Mouse (Mus musculus) neural tube, embryonic 12.5 days (tissue): Measurements from ENCODE around the gene Ttc41. TPM values are rescaled to one million over a fixed set of nuclear protein-coding genes. Genes with fewer than 3 reads are reported as not detected.
"Not testable (repeated sequence)": the region's sequence is repeated elsewhere in the genome, so short reads cannot be mapped to it uniquely, and the experiment has no call there.

ENCODE experiments used
- ATAC-seq: fragments of 200-750 bp; cut with Nextera tagmentation; 2 replicates; pipeline ENCODE4 v1.8.0; 2017; ENCODE audit warnings: low read depth, mild to moderate bottlenecking, moderate TSS enrichment, moderate library complexity; ENCODE audit not compliant: low FRiP score
- H3K27ac ChIP-seq: fragments of 300-500 bp; sonication (generic); 2 replicates; pipeline ENCODE4 v1.5.1; 2016
- H3K27me3 ChIP-seq: fragments of 300-500 bp; sonication (generic); replicated peaks from 2 replicates; pipeline ENCODE4 v1.6.1; 2016; ENCODE audit warnings: mild to moderate bottlenecking
- H3K36me3 ChIP-seq: fragments of 300-500 bp; sonication (generic); 2 replicates; pipeline ENCODE4 v1.6.1; 2016; ENCODE audit warnings: mild to moderate bottlenecking
- H3K4me1 ChIP-seq: fragments of 300-500 bp; sonication (generic); 2 replicates; pipeline ENCODE4 v1.6.1; 2016
- H3K4me2 ChIP-seq: fragments of 300-500 bp; sonication (generic); replicated peaks from 2 replicates; pipeline ENCODE4 v1.6.1; 2016; ENCODE audit warnings: mild to moderate bottlenecking
- H3K4me3 ChIP-seq: fragments of 300-500 bp; sonication (generic); 2 replicates; pipeline ENCODE4 v1.5.1; 2016
- H3K9ac ChIP-seq: fragments of 300-500 bp; sonication (generic); 2 replicates; pipeline ENCODE4 v1.6.1; 2016; ENCODE audit warnings: mild to moderate bottlenecking
- H3K9me3 ChIP-seq: fragments of 300-500 bp; sonication (generic); 2 replicates; pipeline ENCODE4 v1.6.1; 2016; ENCODE audit warnings: mild to moderate bottlenecking
- WGBS: fragments of 180-500 bp; shearing (Covaris S2); methylation state at CpG from one replicate; pipeline ENCODE4 v1.1.7; 2016; 5-methylcytosine and 5-hydroxymethylcytosine counted together
- polyA plus RNA-seq: library from polyadenylated mRNA; unstranded; fragments of >200 nt; fragmentation: Nextera tagmentation; extraction: Ambion mirVana; gene quantifications from 2 replicates; pipeline ENCODE4 v1.2.1, GENCODE M21; 2016

Gene Ttc41
- 3.0 and 3.4 TPM in 2 replicates for polyA plus RNA-seq

GRCm38 (mm10) chr10:86705318-86705921 is at the start of gene Ttc41, which contains the start of gene Hsp90b1:
Gene Ttc41, plus strand, starts transcription at chr10:86705811.
Gene Hsp90b1, minus strand, starts transcription at chr10:86705509.
- peak within 1 kb of the TSS; percentile 75 for H3K27ac ChIP-seq
- peaks cover 26% of the 10 kb centered on the region for H3K36me3 ChIP-seq
- H3K27me3 ChIP-seq = no peaks in the 10 kb centered on the region
- ATAC-seq = peak; percentile 97
- H3K4me3 ChIP-seq = peak within 1 kb of the TSS; percentile 80
- no peaks in the 10 kb centered on the region for H3K9me3 ChIP-seq
- peak within 1 kb of the TSS; percentile 84 for H3K4me2 ChIP-seq
- H3K4me1 ChIP-seq = peaks cover 38% of the 10 kb centered on the region
- H3K9ac ChIP-seq = peak within 1 kb of the TSS; percentile 87
- WGBS = under 1% methylated on average over 51 of the region's 51 CpGs

GRCm38 (mm10) chr10:86670550-86670949 is 35.1 kb upstream of the Ttc41 start:
- H3K4me1 ChIP-seq, ATAC-seq, H3K27me3 ChIP-seq, H3K4me3 ChIP-seq, H3K9me3 ChIP-seq, H3K4me2 ChIP-seq, H3K36me3 ChIP-seq, H3K27ac ChIP-seq, H3K9ac ChIP-seq: not testable (repeated sequence)
- 88% methylated on average over 4 of the region's 4 CpGs for WGBS

- ATAC-seq = peak; percentile 52
- peak overlapping the region; percentile 64 for H3K4me3 ChIP-seq
- WGBS = 35% methylated on average over 2 of the region's 2 CpGs
- not testable (repeated sequence) for H3K36me3 ChIP-seq, H3K4me1 ChIP-seq, H3K27ac ChIP-seq, H3K9me3 ChIP-seq, H3K27me3 ChIP-seq, H3K9ac ChIP-seq
- peak overlapping the region; percentile 75 for H3K4me2 ChIP-seq
These were observed 20.8 kb upstream of the Ttc41 start for GRCm38 (mm10) chr10:86684797-86685178.

GRCm38 (mm10) chr10:86685179-86686016 is 20.2 kb upstream of the Ttc41 start:
- H3K4me1 ChIP-seq, H3K36me3 ChIP-seq, H3K27me3 ChIP-seq, H3K9me3 ChIP-seq, H3K27ac ChIP-seq: not testable (repeated sequence)
- peak overlapping the region; percentile 81 for H3K9ac ChIP-seq
- peak overlapping the region; percentile 75 for H3K4me2 ChIP-seq
- peak overlapping the region; percentile 64 for H3K4me3 ChIP-seq
- peak; percentile 95 for ATAC-seq
- WGBS = under 1% methylated on average over 53 of the region's 53 CpGs

DNA sequence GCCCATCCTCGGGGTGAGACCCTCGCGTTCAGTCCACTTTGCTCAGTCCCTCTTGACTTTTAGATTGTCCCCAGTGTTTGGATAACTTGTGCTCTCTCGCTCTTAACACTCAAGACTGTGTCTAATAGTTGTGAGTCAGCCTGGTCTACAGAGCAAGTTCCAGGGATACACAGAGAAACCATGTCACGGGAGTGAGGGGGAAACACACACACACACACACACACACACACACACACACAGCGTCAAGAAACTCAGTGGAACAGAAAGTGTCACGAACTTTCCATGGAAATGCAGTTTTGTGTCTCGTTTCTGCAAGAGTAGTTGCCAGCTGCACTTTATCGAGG is 19.6 kb upstream of the Ttc41 start:
- ATAC-seq = 0 out of 2 replicates have a peak, but pooled peaks have one; percentile 18
- not testable (repeated sequence) for H3K27me3 ChIP-seq, H3K27ac ChIP-seq, H3K4me1 ChIP-seq, H3K9me3 ChIP-seq
- H3K4me3 ChIP-seq = peak overlapping the region; percentile 64
- H3K4me2 ChIP-seq = peak overlapping the region; percentile 75
- WGBS = 32% methylated on average over 9 of the region's 9 CpGs
- H3K36me3 ChIP-seq = peaks cover 13% of the 10 kb centered on the region
- H3K9ac ChIP-seq = peak overlapping the region; percentile 81; the same call in 1 of the 2 replicates

DNA sequence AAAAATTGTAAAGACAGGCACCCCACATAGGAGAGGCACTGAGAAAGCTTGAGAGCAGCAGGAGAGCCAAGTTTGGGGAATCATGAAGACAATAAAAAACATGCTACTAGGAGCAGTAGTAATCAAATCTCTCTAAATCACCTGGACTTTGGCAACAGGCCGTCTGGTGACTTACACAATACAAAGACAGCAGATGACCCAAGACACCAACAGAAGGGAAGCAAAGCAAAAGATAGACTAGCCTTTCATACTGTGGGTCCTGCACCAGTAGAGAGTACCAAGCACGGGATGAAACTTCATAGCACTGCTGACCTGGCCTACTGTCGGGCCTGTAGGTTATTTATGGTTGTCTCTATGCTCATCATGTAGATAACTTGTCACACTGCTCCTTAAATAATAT is 5.4 kb upstream of the Ttc41 start:
- H3K9ac ChIP-seq = no peak overlapping the region
- peaks cover 43% of the 10 kb centered on the region for H3K4me1 ChIP-seq
- H3K4me3 ChIP-seq = no peak overlapping the region
- H3K36me3 ChIP-seq = peaks cover 68% of the 10 kb centered on the region
- H3K27me3 ChIP-seq = no peaks in the 10 kb centered on the region
- 64% methylated on average over 3 of the region's 3 CpGs for WGBS
- ATAC-seq = no peak
- no peaks in the 10 kb centered on the region for H3K9me3 ChIP-seq
- peak overlapping the region; percentile 20 for H3K4me2 ChIP-seq
- H3K27ac ChIP-seq = no peak overlapping the region

- 65% methylated on average over 3 of the region's 3 CpGs for WGBS
- Histone ChIP-seq H3K27ac (no peak overlapping the region), H3K27me3 (no peaks in the 10 kb centered on the region), H3K4me3 (no peak overlapping the region), H3K9ac (no peak overlapping the region), H3K9me3 (no peaks in the 10 kb centered on the region), H3K36me3 (peaks cover 61% of the 10 kb centered on the region), H3K4me1 (peaks cover 43% of the 10 kb centered on the region), H3K4me2 (peak overlapping the region; percentile 20)
- ATAC-seq = no peak
These were observed 4.6 kb upstream of the Ttc41 start for GRCm38 (mm10) chr10:86700973-86701372.

DNA sequence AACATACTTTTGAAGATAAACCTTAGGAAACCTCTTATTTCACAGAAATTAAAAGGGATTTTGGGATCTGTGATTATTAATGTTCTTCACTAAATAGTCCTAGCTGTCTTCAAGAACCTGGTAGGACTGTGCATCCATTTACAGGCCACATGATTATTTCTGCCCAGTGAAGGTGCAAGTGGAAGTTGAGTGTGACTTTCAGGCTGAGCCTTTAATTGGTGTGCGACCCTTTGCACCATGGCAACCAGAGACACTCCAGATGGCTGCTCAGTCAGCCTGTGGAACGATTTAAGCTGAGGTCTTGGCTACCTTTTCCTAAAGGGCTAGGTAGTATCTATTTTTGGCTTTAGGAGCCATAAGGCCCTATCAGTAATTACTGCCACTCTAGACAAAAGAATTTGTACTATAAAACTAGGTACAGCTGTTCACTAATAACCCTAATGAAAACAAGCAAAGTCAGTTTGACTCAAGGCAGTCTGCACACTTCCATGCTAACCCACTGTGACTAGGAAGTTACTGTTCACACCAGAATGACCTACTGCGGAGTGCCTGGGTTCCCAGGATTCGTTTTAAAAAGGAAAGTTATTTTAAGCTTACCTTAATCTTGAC is 3.2 kb upstream of the Ttc41 start:
- Histone ChIP-seq H3K4me2 (peak overlapping the region; percentile 84), H3K36me3 (peaks cover 54% of the 10 kb centered on the region), H3K9me3 (no peaks in the 10 kb centered on the region), H3K4me1 (peaks cover 43% of the 10 kb centered on the region), H3K27ac (no peak overlapping the region), H3K27me3 (no peaks in the 10 kb centered on the region), H3K4me3 (no peak overlapping the region), H3K9ac (no peak overlapping the region)
- ATAC-seq = no peak
- WGBS = 57% methylated on average over 4 of the region's 4 CpGs

GRCm38 (mm10) chr10:86703375-86703774 is 2.2 kb upstream of the Ttc41 start:
- H3K4me1 ChIP-seq = peaks cover 43% of the 10 kb centered on the region
- H3K9ac ChIP-seq = 0 out of 2 replicates have a peak overlapping the region, but pooled peaks have one; percentile 87
- H3K9me3 ChIP-seq = no peaks in the 10 kb centered on the region
- H3K4me3 ChIP-seq = peak overlapping the region; percentile 80
- H3K27ac ChIP-seq = no peak overlapping the region
- H3K27me3 ChIP-seq = no peaks in the 10 kb centered on the region
- ATAC-seq = no peak
- H3K4me2 ChIP-seq = peak overlapping the region; percentile 84
- WGBS = 78% methylated on average over 4 of the region's 4 CpGs
- H3K36me3 ChIP-seq = peaks cover 45% of the 10 kb centered on the region

DNA sequence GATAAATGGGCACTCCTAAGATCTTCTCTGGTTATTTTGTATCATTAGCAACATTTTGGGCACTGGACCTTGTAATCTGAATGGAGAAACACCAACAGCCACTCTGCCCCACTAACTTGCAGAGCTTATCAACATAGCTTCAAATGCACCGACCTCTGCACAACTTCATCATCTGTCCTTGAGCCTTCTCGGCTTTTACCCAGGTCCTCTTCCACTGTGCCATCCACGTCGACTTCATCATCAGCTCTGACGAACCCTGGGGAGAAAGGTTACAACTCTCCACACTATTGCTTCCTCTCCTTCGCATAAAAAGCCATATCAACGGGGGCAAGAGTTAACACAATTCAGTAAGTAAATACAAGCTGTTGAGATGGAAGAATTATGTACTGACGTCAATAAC is 1.5 kb upstream of the Ttc41 start:
- H3K27ac ChIP-seq = no peak overlapping the region
- H3K4me2 ChIP-seq = peak overlapping the region; percentile 84
- 8% methylated on average over 8 of the region's 8 CpGs for WGBS
- no peak for ATAC-seq
- peaks cover 39% of the 10 kb centered on the region for H3K36me3 ChIP-seq
- H3K9me3 ChIP-seq = no peaks in the 10 kb centered on the region
- H3K4me3 ChIP-seq = peak overlapping the region; percentile 80
- H3K9ac ChIP-seq = peak overlapping the region; percentile 87
- peaks cover 43% of the 10 kb centered on the region for H3K4me1 ChIP-seq
- H3K27me3 ChIP-seq = no peaks in the 10 kb centered on the region

GRCm38 (mm10) chr10:86704589-86705191 is 921 bp upstream of the Ttc41 start:
- H3K4me2 ChIP-seq = peak overlapping the region; percentile 84
- WGBS = under 1% methylated on average over 33 of the region's 33 CpGs
- H3K9ac ChIP-seq = peak overlapping the region; percentile 87
- H3K27me3 ChIP-seq = no peaks in the 10 kb centered on the region
- H3K4me3 ChIP-seq = peak overlapping the region; percentile 80
- no peaks in the 10 kb centered on the region for H3K9me3 ChIP-seq
- no peak; the same call in 1 of the 2 replicates for ATAC-seq
- H3K36me3 ChIP-seq = peaks cover 33% of the 10 kb centered on the region
- H3K4me1 ChIP-seq = peaks cover 43% of the 10 kb centered on the region
- H3K27ac ChIP-seq = peak overlapping the region; percentile 29; the same call in 1 of the 2 replicates
